Mouse (Mus musculus): ENCODE measurements around the gene Trak1.

Trak1 gene

GRCm38 (mm10) chr9:121293187-121293586, 4.1 kb upstream of the Trak1 start:
- no peak for DNase-seq (ENCODE audit: low read depth in 1 of 2, low spot score in 2 of 2)

GRCm38 (mm10) chr9:121295221-121295620, 2.1 kb upstream of the Trak1 start:
- DNase-seq (ENCODE audit: low read depth in 1 of 2, low spot score in 2 of 2), result no peak

GRCm38 (mm10) chr9:121298065-121298398, 730 bp downstream of the Trak1 start:
- no peak for DNase-seq (ENCODE audit: low read depth in 1 of 2, low spot score in 2 of 2)

GRCm38 (mm10) chr9:121298411-121299091, 1.2 kb downstream of the Trak1 start:
- DNase-seq (ENCODE audit: low read depth in 1 of 2, low spot score in 2 of 2), result no peak

GRCm38 (mm10) chr9:121299223-121299755, 2.0 kb downstream of the Trak1 start:
- DNase-seq (ENCODE audit: low read depth in 1 of 2, low spot score in 2 of 2), result no peak

GRCm38 (mm10) chr9:121299976-121300570, 2.8 kb downstream of the Trak1 start:
- no peak for DNase-seq (ENCODE audit: low read depth in 1 of 2, low spot score in 2 of 2)

GRCm38 (mm10) chr9:121301041-121301920, 4.0 kb downstream of the Trak1 start:
- DNase-seq (ENCODE audit: low read depth in 1 of 2, low spot score in 2 of 2), result no peak

- DNase-seq (ENCODE audit: low read depth in 1 of 2, low spot score in 2 of 2), result peak in 1 of 2 experiments; percentile 24
Measured at GRCm38 (mm10) chr9:121302543-121302942, 5.2 kb downstream of the Trak1 start.

- no peak for DNase-seq (ENCODE audit: low read depth in 1 of 2, low spot score in 2 of 2)
Measured at GRCm38 (mm10) chr9:121303086-121303485, 5.8 kb downstream of the Trak1 start.

- DNase-seq (ENCODE audit: low read depth in 1 of 2, low spot score in 2 of 2), result no peak
Measured at GRCm38 (mm10) chr9:121303748-121304147, 6.4 kb downstream of the Trak1 start.

GRCm38 (mm10) chr9:121304520-121304919, 7.2 kb downstream of the Trak1 start:
- no peak for DNase-seq (ENCODE audit: low read depth in 1 of 2, low spot score in 2 of 2)

GRCm38 (mm10) chr9:121305456-121305855, 8.2 kb downstream of the Trak1 start:
- no peak for DNase-seq (ENCODE audit: low read depth in 1 of 2, low spot score in 2 of 2)

- no peak for DNase-seq (ENCODE audit: low read depth in 1 of 2, low spot score in 2 of 2)
Measured at GRCm38 (mm10) chr9:121309287-121309686, 12.0 kb downstream of the Trak1 start.

GRCm38 (mm10) chr9:121310501-121310900, 13.2 kb downstream of the Trak1 start:
- no peak for DNase-seq (ENCODE audit: low read depth in 1 of 2, low spot score in 2 of 2)

GRCm38 (mm10) chr9:121311846-121312236, 14.5 kb downstream of the Trak1 start:
- no peak for DNase-seq (ENCODE audit: low read depth in 1 of 2, low spot score in 2 of 2)

- no peak for DNase-seq (ENCODE audit: low read depth in 1 of 2, low spot score in 2 of 2)
Measured at GRCm38 (mm10) chr9:121312237-121312891, 15.1 kb downstream of the Trak1 start.

GRCm38 (mm10) chr9:121313656-121314374, 16.5 kb downstream of the Trak1 start:
- DNase-seq (ENCODE audit: low read depth in 1 of 2, low spot score in 2 of 2), result peak; percentile 75 to 81

- DNase-seq (ENCODE audit: low read depth in 1 of 2, low spot score in 2 of 2), result peak; percentile 67 to 69
Measured at GRCm38 (mm10) chr9:121314541-121315152, 17.3 kb downstream of the Trak1 start.

GRCm38 (mm10) chr9:121315901-121316595, 18.7 kb downstream of the Trak1 start:
- DNase-seq (ENCODE audit: low read depth in 1 of 2, low spot score in 2 of 2), result no peak
